Mouse (Mus musculus) embryonic stem cell, embryonic (primary cell): ENCODE results near the gene Mstn.

Experiments
- CTCF ChIA-PET, 4 experiments: fragments of 300-600 bp in 2 of 4; fragments of 350-600 bp in 2 of 4; sonication (Branson Sonifier 250); formaldehyde crosslinking; loops; one replicate each; lab custom pipeline; 2022; ENCODE audit warnings: inconsistent platforms in 2 of 4; lab: Charles Lee
- POLR2A ChIA-PET, 4 experiments: fragments of 300-600 bp in 2 of 4; fragments of 350-600 bp in 2 of 4; sonication (Branson Sonifier 250); formaldehyde crosslinking; loops; one replicate each; lab custom pipeline; 2022; ENCODE audit warnings: antibody characterized with exemption in 4 of 4, inconsistent platforms in 1 of 4; lab: Charles Lee

Gene Mstn

DNA sequence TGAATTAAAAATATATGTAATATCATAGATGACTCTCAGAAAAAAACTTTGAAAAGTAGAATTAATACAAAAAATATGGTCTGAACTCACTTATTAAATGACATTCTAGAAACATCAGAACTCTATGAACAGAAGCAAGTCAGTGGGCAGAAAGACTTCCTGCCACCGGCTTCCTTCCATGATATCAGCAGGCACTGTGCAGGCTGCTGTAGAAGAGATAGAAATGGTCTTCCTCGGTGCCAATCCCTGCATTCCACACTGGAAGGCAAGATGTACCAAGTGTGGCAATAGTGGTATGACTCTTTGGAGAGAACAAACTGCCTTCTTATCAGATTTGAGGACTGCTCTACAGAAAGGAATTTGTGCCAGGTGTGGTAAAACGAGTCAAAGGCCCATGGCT lies 19.2 kb downstream of the Mstn start:
- CTCF ChIA-PET: no interaction called here
- POLR2A ChIA-PET: no interaction called here

DNA sequence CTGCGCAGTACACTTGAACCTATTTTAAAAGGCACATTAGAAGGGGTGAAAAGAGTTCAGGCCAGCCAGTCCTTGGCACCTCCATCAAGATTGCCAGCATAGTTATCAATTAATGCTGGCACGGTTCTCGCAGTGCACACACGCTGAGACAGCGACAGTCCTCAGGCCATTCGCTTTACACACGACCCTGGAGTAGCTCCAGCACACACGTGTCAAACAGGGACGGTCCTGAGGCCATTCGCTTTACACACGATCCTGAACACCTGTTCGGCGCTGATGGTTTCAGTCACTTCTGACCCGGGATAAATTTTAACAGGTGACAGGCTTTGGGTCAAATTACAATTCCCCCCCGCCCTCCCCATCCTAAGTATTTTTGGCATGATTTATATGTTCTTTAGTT lies 23.8 kb downstream of the Mstn start:
- POLR2A ChIA-PET: no interaction called here
- CTCF ChIA-PET: no interaction called here

- CTCF ChIA-PET: no interaction called here
- POLR2A ChIA-PET: no interaction called here
These were observed 24.6 kb downstream of the Mstn start for GRCm38 (mm10) chr1:53085991-53086390.

GRCm38 (mm10) chr1:53093180-53093579 lies 31.7 kb downstream of the Mstn start:
- ChIA-PET CTCF (interaction anchor here in 1 of 4 experiments (0.5 to 1.0 kb wide), 2 partner anchors 40 to 451 kb away, joined by 3 to 5 read pairs; no protein-coding TSS in a partner anchor), POLR2A (no interaction called here)

DNA sequence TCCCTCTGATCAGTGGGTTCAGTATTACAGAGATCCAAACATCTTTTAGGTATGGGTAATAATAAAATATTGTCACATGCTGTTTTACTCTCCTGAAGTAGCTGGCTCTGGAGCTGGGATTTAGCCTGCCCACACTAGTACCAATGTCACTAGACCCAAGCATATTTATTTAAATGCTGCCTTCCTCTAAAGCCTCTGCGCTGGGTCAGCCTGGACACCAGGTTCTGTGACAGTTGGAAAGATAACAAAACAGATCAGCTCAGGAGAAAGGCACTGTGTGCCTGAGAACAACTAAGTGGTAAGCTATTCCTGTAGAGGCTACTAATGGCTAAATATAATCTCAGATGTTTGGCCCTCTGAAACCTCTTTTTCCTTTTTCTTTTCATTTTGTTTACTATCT lies 49.1 kb downstream of the Mstn start:
- ChIA-PET CTCF (no interaction called here), POLR2A (interaction anchor here in 1 of 4 experiments (0.6 to 1.0 kb wide), 2 partner anchors 77 to 172 kb away, joined by 3 read pairs; partner anchors contain the start of gene 1700019A02Rik)
